Mouse (Mus musculus): Measurements from ENCODE around the gene 3110082I17Rik.

Gene 3110082I17Rik

GRCm38 (mm10) chr5:139460384-139461067 lies at the start of gene 3110082I17Rik:
Gene 3110082I17Rik (minus strand): TSS chr5:139460527.
- peak; percentile 84 for DNase-seq (ENCODE audit: low read depth)

- no peak for DNase-seq (ENCODE audit: low read depth)
Observed at GRCm38 (mm10) chr5:139506207-139506606, 45.9 kb upstream of the 3110082I17Rik start.

- DNase-seq (ENCODE audit: low read depth): peak; percentile 15
Observed at GRCm38 (mm10) chr5:139505073-139505606, 44.8 kb upstream of the 3110082I17Rik start.

GRCm38 (mm10) chr5:139502281-139502680 lies 42.0 kb upstream of the 3110082I17Rik start:
- no peak for DNase-seq (ENCODE audit: low read depth)

- no peak for DNase-seq (ENCODE audit: low read depth)
Observed at GRCm38 (mm10) chr5:139498791-139499190, 38.5 kb upstream of the 3110082I17Rik start.

GRCm38 (mm10) chr5:139496939-139497338 lies 36.6 kb upstream of the 3110082I17Rik start:
- DNase-seq (ENCODE audit: low read depth): no peak

- no peak for DNase-seq (ENCODE audit: low read depth)
Observed at GRCm38 (mm10) chr5:139495019-139495669, 34.8 kb upstream of the 3110082I17Rik start.

- DNase-seq (ENCODE audit: low read depth): no peak
Observed at GRCm38 (mm10) chr5:139493690-139494089, 33.4 kb upstream of the 3110082I17Rik start.

GRCm38 (mm10) chr5:139491348-139491747 lies 31.0 kb upstream of the 3110082I17Rik start:
- DNase-seq (ENCODE audit: low read depth): no peak

GRCm38 (mm10) chr5:139490131-139490530 lies 29.8 kb upstream of the 3110082I17Rik start:
- no peak for DNase-seq (ENCODE audit: low read depth)

GRCm38 (mm10) chr5:139484185-139484814 lies 24.0 kb upstream of the 3110082I17Rik start, which contains the start of gene Zfand2a:
Gene Zfand2a (minus strand): TSS chr5:139484549.
- peak; percentile 98 for DNase-seq (ENCODE audit: low read depth)

- no peak for DNase-seq (ENCODE audit: low read depth)
Observed at GRCm38 (mm10) chr5:139483171-139483848, 23.0 kb upstream of the 3110082I17Rik start.

GRCm38 (mm10) chr5:139480406-139480805 lies 20.1 kb upstream of the 3110082I17Rik start:
- DNase-seq (ENCODE audit: low read depth): no peak

- peak; percentile 44 for DNase-seq (ENCODE audit: low read depth)
Observed at GRCm38 (mm10) chr5:139479088-139479487, 18.8 kb upstream of the 3110082I17Rik start.

GRCm38 (mm10) chr5:139474741-139475140 lies 14.4 kb upstream of the 3110082I17Rik start:
- DNase-seq (ENCODE audit: low read depth): no peak

GRCm38 (mm10) chr5:139467998-139468397 lies 7.7 kb upstream of the 3110082I17Rik start:
- no peak for DNase-seq (ENCODE audit: low read depth)

- DNase-seq (ENCODE audit: low read depth): no peak
Observed at GRCm38 (mm10) chr5:139466801-139467200, 6.5 kb upstream of the 3110082I17Rik start.

- no peak for DNase-seq (ENCODE audit: low read depth)
Observed at GRCm38 (mm10) chr5:139466373-139466772, 6.0 kb upstream of the 3110082I17Rik start.

- no peak for DNase-seq (ENCODE audit: low read depth)
Observed at GRCm38 (mm10) chr5:139464874-139465273, 4.5 kb upstream of the 3110082I17Rik start.

- DNase-seq (ENCODE audit: low read depth): no peak
Observed at GRCm38 (mm10) chr5:139459938-139460337, 389 bp downstream of the 3110082I17Rik start.

- no peak for DNase-seq (ENCODE audit: low read depth)
Observed at GRCm38 (mm10) chr5:139457241-139457640, 3.1 kb downstream of the 3110082I17Rik start.

- no peak for DNase-seq (ENCODE audit: low read depth)
Observed at GRCm38 (mm10) chr5:139455166-139455565, 5.2 kb downstream of the 3110082I17Rik start.

Data from fibroblast of lung, adult 2 months (primary cell).